ENCODE assay signal across 8 mouse cellular contexts in the genomic region with DNA sequence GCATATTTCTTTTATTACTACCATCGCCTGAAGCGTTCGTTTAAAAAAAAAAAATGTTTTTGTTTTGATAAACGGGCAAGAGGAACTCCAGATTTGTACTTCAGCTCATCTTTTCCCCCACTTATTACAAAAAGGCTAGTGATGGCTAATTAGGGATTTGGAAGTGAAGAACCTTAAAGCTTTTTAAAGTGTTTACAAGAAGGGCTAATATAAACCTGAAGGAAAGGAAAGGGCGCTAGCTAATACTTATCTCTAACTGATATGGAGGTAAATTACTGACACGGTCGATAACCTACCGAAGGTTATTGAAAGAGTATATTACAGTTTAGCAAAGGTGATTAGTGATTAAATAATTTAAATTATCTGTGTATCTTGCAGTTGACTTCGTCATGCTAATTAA. TPM values are rescaled to one million over a fixed set of nuclear protein-coding genes. Genes with fewer than 3 reads are reported as not detected.
DNase-seq lines count a peak whose midpoint lies in the region; ATAC-seq lines count a peak whose summit lies in the region.

No protein-coding gene starts in this region.

- H3K4me1 ChIP-seq in limb, embryonic 13.5 days, result peaks cover 16% of the 10 kb centered on the region
- peaks cover 3% of the 10 kb centered on the region for H3K4me1 ChIP-seq in stomach, embryonic 16.5 days (ENCODE audit: control insufficient read depth, insufficient read depth, low read length)

- peak overlapping the region; percentile 100 for H3K27ac ChIP-seq in limb, embryonic 13.5 days
- H3K27ac ChIP-seq in stomach, embryonic 16.5 days (ENCODE audit: low read length), result peak overlapping the region; percentile 99

- H3K9me3 ChIP-seq in limb, embryonic 13.5 days, result no peaks in the 10 kb centered on the region
- no peaks in the 10 kb centered on the region for H3K9me3 ChIP-seq in stomach, embryonic 16.5 days (replicated peaks; ENCODE audit: control insufficient read depth, low read length)

- H3K27me3 ChIP-seq in limb, embryonic 13.5 days, result no peaks in the 10 kb centered on the region
- H3K27me3 ChIP-seq in stomach, embryonic 16.5 days (ENCODE audit: control insufficient read depth, insufficient read depth, low read length), result no peaks in the 10 kb centered on the region

- under 1% methylated on average over 9 of the region's 9 CpGs for WGBS in limb, embryonic 13.5 days
- under 1% methylated on average over 9 of the region's 9 CpGs for WGBS in stomach, embryonic 16.5 days

- H3K36me3 ChIP-seq in limb, embryonic 13.5 days, result no peaks in the 10 kb centered on the region
- H3K36me3 ChIP-seq in stomach, embryonic 16.5 days (ENCODE audit: control insufficient read depth, insufficient read depth, low read length), result no peaks in the 10 kb centered on the region

- no peak for ATAC-seq in limb, embryonic 13.5 days (ENCODE audit: low FRiP score, low read depth)
- no peak for ATAC-seq in stomach, embryonic 16.5 days (ENCODE audit: insufficient read depth, low FRiP score)
- no peak for ATAC-seq in granulocyte monocyte progenitor cell, adult 5-6 weeks (replicated peaks; ENCODE audit: poor library complexity, severe bottlenecking)

- peak overlapping the region; percentile 83 for H3K4me2 ChIP-seq in limb, embryonic 13.5 days (replicated peaks)
- H3K4me2 ChIP-seq in stomach, embryonic 16.5 days (ENCODE audit: low read depth, low read length), result peak overlapping the region; percentile 69

- peak; percentile 60 for DNase-seq in embryo, embryonic 10.5 days (ENCODE audit: low spot score)
- no peak for DNase-seq in embryo, embryonic 10 days (ENCODE audit: low spot score)
- DNase-seq in retina, embryonic 14.5 days (ENCODE audit: low spot score), result peak; percentile 51
- no peak for DNase-seq in retina, postnatal 1 day
- no peak for DNase-seq in adrenal gland, adult 8-10 months

- peak overlapping the region; percentile 82 for H3K4me3 ChIP-seq in limb, embryonic 13.5 days
- H3K4me3 ChIP-seq in stomach, embryonic 16.5 days (replicated peaks; ENCODE audit: low read length), result peak overlapping the region; percentile 93

- peak overlapping the region; percentile 96 for H3K9ac ChIP-seq in limb, embryonic 13.5 days
- H3K9ac ChIP-seq in stomach, embryonic 16.5 days (ENCODE audit: low read length), result peak overlapping the region; percentile 97

RNA-seq across cellular contexts. Expression of gene Phip, which starts 0.9 kb away (rescaled TPM):
- 113 and 119 TPM in 2 replicates for polyA plus RNA-seq in limb, embryonic 13.5 days (2015; fragmentation: Nextera tagmentation; extraction: Ambion mirVana)
- polyA plus RNA-seq in stomach, embryonic 16.5 days (2015; fragmentation: Nextera tagmentation; extraction: Ambion mirVana), result 53.8 and 60.1 TPM in 2 replicates
- total RNA-seq in granulocyte monocyte progenitor cell, adult 5-6 weeks (2014; fragmentation: Nextera tagmentation), result 81.2 and 125 TPM in 2 replicates
- total RNA-seq in granulocyte monocyte progenitor cell, adult 5-6 weeks (2017), result 115 and 142 TPM in 2 replicates
- total RNA-seq in adrenal gland, adult 8-10 months (2022), result 100 to 1,000 TPM in 1 of 4 experiments, 10 to 100 TPM in 3; 81.8 to 138 (median 89.3) TPM

Comparison
In these comparisons a context has a peak if more than half of its experiments do, and no peak if none do; other contexts are left out.
1. DNase-seq: peak in embryo, embryonic 10.5 days (single experiment) and retina, embryonic 14.5 days (single experiment); none in embryo, embryonic 10 days (single experiment), retina, postnatal 1 day (single experiment) and adrenal gland, adult 8-10 months (single experiment).